Mouse (Mus musculus): ENCODE measurements at regions not wholly inside any gene's neighbourhood (a gene's known extent, or its start where the extent isn't known, plus 50 kb on each side); places are given as distances from the start of the nearest gene placed in this dataset.

DNA sequence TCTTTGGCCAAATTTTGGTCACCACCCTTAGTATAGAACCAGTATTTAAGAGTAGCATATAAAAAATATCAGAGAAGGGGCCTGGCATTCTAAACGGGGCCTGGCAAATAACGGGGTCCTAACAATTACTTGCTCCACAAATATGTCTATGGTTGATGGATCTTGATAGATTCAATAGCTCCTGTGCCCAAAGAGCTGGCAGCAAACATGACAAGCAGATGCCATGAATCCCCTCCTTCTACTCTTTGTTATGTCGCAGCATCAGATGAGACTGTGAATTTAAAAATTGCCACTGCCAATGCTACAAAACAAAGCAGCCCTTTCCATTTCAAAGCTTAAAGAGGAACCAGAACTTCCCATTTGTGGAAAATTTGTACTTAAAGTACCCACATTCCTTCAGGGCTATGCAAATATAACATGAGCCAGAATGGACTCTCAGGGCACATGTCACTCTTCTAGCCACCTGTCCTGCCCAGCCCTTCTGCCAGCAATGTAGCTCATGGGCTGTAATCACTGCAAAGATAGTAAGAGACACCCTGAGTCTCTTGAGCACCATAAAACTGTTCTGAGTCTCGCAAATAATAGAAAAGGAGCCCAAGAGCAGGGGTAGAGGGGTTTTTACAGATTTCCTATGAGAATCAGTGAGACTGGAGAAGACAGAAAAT is 342.4 kb upstream of the Kirrel3 start:
- H3K4me3 ChIP-seq (ENCODE audit: low read depth, low read length) = no peak overlapping the region
- no peak overlapping the region for H3K27ac ChIP-seq (ENCODE audit: low read length)
- no peak for ATAC-seq (ENCODE audit: insufficient number of reproducible peaks, insufficient read depth, low FRiP score, low read depth)
- H3K27me3 ChIP-seq (ENCODE audit: control insufficient read depth, insufficient read depth, low read length) = no peaks in the 10 kb centered on the region
- H3K4me1 ChIP-seq (ENCODE audit: control insufficient read depth, insufficient read depth, low read length) = no peaks in the 10 kb centered on the region
- H3K9ac ChIP-seq (replicated peaks; ENCODE audit: low read depth, low read length) = no peak overlapping the region
- H3K36me3 ChIP-seq (ENCODE audit: control insufficient read depth, insufficient read depth, low read length) = no peaks in the 10 kb centered on the region
- WGBS = 87% methylated on average over 4 of the region's 4 CpGs
- H3K9me3 ChIP-seq (ENCODE audit: control insufficient read depth, low read depth, low read length) = no peaks in the 10 kb centered on the region
- no peak overlapping the region for H3K4me2 ChIP-seq (replicated peaks; ENCODE audit: low read depth, low read length)

- Histone ChIP-seq H3K4me3 (ENCODE audit: low read depth, low read length) (no peak overlapping the region), H3K4me2 (replicated peaks; ENCODE audit: low read depth, low read length) (no peak overlapping the region), H3K27me3 (ENCODE audit: control insufficient read depth, insufficient read depth, low read length) (no peaks in the 10 kb centered on the region), H3K9me3 (ENCODE audit: control insufficient read depth, low read depth, low read length) (no peaks in the 10 kb centered on the region), H3K4me1 (ENCODE audit: control insufficient read depth, insufficient read depth, low read length) (peaks cover 11% of the 10 kb centered on the region; the same call in 1 of the 2 replicates), H3K9ac (replicated peaks; ENCODE audit: low read depth, low read length) (no peak overlapping the region), H3K36me3 (ENCODE audit: control insufficient read depth, insufficient read depth, low read length) (no peaks in the 10 kb centered on the region), H3K27ac (ENCODE audit: low read length) (no peak overlapping the region)
- 43% methylated on average over 11 of the region's 11 CpGs for WGBS
- 0 out of 2 replicates have a peak, but pooled peaks have one; percentile 37 for ATAC-seq (ENCODE audit: insufficient number of reproducible peaks, insufficient read depth, low FRiP score, low read depth)
Measured at GRCm38 (mm10) chr9:34155240-34156019, 330.3 kb upstream of the Kirrel3 start.

- no peak overlapping the region for H3K4me2 ChIP-seq (replicated peaks; ENCODE audit: low read depth, low read length)
- H3K9me3 ChIP-seq (ENCODE audit: control insufficient read depth, low read depth, low read length) = no peaks in the 10 kb centered on the region
- no peak overlapping the region; the same call in 1 of the 2 replicates for H3K27ac ChIP-seq (ENCODE audit: low read length)
- H3K27me3 ChIP-seq (ENCODE audit: control insufficient read depth, insufficient read depth, low read length) = no peaks in the 10 kb centered on the region
- ATAC-seq (ENCODE audit: insufficient number of reproducible peaks, insufficient read depth, low FRiP score, low read depth) = no peak
- H3K4me3 ChIP-seq (ENCODE audit: low read depth, low read length) = no peak overlapping the region
- H3K36me3 ChIP-seq (ENCODE audit: control insufficient read depth, insufficient read depth, low read length) = no peaks in the 10 kb centered on the region
- H3K4me1 ChIP-seq (ENCODE audit: control insufficient read depth, insufficient read depth, low read length) = peaks cover 11% of the 10 kb centered on the region; the same call in 1 of the 2 replicates
- no peak overlapping the region for H3K9ac ChIP-seq (replicated peaks; ENCODE audit: low read depth, low read length)
- 44% methylated on average over 3 of the region's 3 CpGs for WGBS
Measured at GRCm38 (mm10) chr9:34156581-34156980, 329.1 kb upstream of the Kirrel3 start.

GRCm38 (mm10) chr9:34161119-34161518 is 324.6 kb upstream of the Kirrel3 start:
- Histone ChIP-seq H3K4me3 (ENCODE audit: low read depth, low read length) (no peak overlapping the region), H3K4me1 (ENCODE audit: control insufficient read depth, insufficient read depth, low read length) (0 out of 2 replicates have a peak, but pooled peaks cover 4% of the 10 kb centered on the region), H3K9me3 (ENCODE audit: control insufficient read depth, low read depth, low read length) (no peaks in the 10 kb centered on the region), H3K4me2 (replicated peaks; ENCODE audit: low read depth, low read length) (no peak overlapping the region), H3K27me3 (ENCODE audit: control insufficient read depth, insufficient read depth, low read length) (no peaks in the 10 kb centered on the region), H3K27ac (ENCODE audit: low read length) (no peak overlapping the region), H3K36me3 (ENCODE audit: control insufficient read depth, insufficient read depth, low read length) (no peaks in the 10 kb centered on the region), H3K9ac (replicated peaks; ENCODE audit: low read depth, low read length) (no peak overlapping the region)
- no peak for ATAC-seq (ENCODE audit: insufficient number of reproducible peaks, insufficient read depth, low FRiP score, low read depth)
- WGBS = 68% methylated on average over 3 of the region's 3 CpGs

DNA sequence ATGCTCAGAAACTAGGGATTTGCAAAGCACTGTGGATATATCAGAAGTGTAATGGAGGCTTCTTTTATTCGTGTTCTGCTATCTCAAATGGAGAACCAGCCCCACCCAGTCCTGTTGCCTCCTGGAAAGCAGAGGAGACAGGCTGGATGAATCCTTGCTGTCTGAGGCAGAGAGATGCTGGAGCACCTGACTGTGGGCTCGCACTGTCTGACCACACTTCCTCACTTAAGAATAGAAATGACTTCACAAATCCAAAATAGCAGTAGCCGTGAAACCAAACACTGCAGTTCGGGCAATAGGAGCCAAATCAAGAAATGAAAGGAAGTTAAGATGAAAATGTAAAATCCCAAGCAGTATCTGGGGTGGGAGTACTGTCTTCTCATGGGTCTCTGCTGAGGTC is 299.4 kb upstream of the Kirrel3 start:
- no peak for ATAC-seq (ENCODE audit: insufficient number of reproducible peaks, insufficient read depth, low FRiP score, low read depth)
- 73% methylated on average over 4 of the region's 4 CpGs for WGBS
- no peak overlapping the region for H3K4me3 ChIP-seq (ENCODE audit: low read depth, low read length)
- no peak overlapping the region for H3K9ac ChIP-seq (replicated peaks; ENCODE audit: low read depth, low read length)
- H3K9me3 ChIP-seq (ENCODE audit: control insufficient read depth, low read depth, low read length) = no peaks in the 10 kb centered on the region
- H3K27me3 ChIP-seq (ENCODE audit: control insufficient read depth, insufficient read depth, low read length) = no peaks in the 10 kb centered on the region
- H3K4me1 ChIP-seq (ENCODE audit: control insufficient read depth, insufficient read depth, low read length) = no peaks in the 10 kb centered on the region
- no peak overlapping the region for H3K27ac ChIP-seq (ENCODE audit: low read length)
- no peak overlapping the region for H3K4me2 ChIP-seq (replicated peaks; ENCODE audit: low read depth, low read length)
- no peaks in the 10 kb centered on the region for H3K36me3 ChIP-seq (ENCODE audit: control insufficient read depth, insufficient read depth, low read length)

- no peaks in the 10 kb centered on the region for H3K27me3 ChIP-seq (ENCODE audit: control insufficient read depth, insufficient read depth, low read length)
- H3K4me3 ChIP-seq (ENCODE audit: low read depth, low read length) = no peak overlapping the region
- H3K9me3 ChIP-seq (ENCODE audit: control insufficient read depth, low read depth, low read length) = no peaks in the 10 kb centered on the region
- H3K27ac ChIP-seq (ENCODE audit: low read length) = no peak overlapping the region
- H3K4me1 ChIP-seq (ENCODE audit: control insufficient read depth, insufficient read depth, low read length) = no peaks in the 10 kb centered on the region
- no peak for ATAC-seq (ENCODE audit: insufficient number of reproducible peaks, insufficient read depth, low FRiP score, low read depth)
- H3K36me3 ChIP-seq (ENCODE audit: control insufficient read depth, insufficient read depth, low read length) = no peaks in the 10 kb centered on the region
- no peak overlapping the region for H3K4me2 ChIP-seq (replicated peaks; ENCODE audit: low read depth, low read length)
- no peak overlapping the region for H3K9ac ChIP-seq (replicated peaks; ENCODE audit: low read depth, low read length)
Measured at GRCm38 (mm10) chr9:34192542-34192941, 293.2 kb upstream of the Kirrel3 start.

DNA sequence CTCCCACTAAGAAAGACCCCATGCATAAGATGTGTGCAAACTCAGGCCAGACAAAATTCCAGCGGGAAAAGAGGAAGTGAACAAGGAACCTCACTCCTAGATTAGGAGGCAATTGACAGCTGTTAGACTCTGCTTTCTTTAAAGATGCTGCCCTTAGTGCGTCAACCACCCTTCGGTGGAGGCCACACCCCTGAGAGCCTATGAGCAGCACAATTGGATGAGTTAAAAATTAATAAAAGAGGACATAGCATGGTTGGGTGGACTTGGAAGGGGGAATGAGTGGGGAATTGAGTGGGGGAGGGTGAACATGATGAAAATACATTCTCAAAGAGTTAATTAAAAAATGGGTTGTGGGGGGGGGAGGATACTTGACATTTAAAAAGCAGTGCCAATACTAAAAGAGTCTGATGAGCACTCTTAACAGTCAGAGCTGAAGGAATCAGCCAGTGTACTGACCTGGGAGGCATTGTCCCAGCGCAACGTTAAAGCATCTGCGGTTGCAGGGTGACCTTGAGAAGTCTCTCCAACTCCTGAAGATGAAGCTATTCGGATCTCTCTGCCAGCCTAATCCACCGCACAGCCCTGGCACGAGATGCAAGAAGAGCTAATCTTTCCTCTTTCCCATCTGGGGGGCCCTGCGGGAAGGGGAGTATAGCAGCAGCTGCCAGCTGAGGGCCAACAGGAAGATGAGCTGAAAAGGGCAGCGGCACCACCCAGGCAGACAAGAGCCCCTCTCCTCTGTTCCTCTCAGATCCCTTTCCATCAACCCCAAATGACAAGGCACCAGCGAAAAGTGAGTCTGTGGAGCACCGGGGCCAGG is 283.4 kb upstream of the Kirrel3 start:
- Histone ChIP-seq H3K4me1 (ENCODE audit: control insufficient read depth, insufficient read depth, low read length) (0 out of 2 replicates have a peak, but pooled peaks cover 5% of the 10 kb centered on the region), H3K4me3 (ENCODE audit: low read depth, low read length) (no peak overlapping the region), H3K9ac (replicated peaks; ENCODE audit: low read depth, low read length) (no peak overlapping the region), H3K36me3 (ENCODE audit: control insufficient read depth, insufficient read depth, low read length) (no peaks in the 10 kb centered on the region), H3K4me2 (replicated peaks; ENCODE audit: low read depth, low read length) (no peak overlapping the region), H3K27me3 (ENCODE audit: control insufficient read depth, insufficient read depth, low read length) (no peaks in the 10 kb centered on the region), H3K27ac (ENCODE audit: low read length) (no peak overlapping the region), H3K9me3 (ENCODE audit: control insufficient read depth, low read depth, low read length) (no peaks in the 10 kb centered on the region)
- 51% methylated on average over 13 of the region's 13 CpGs for WGBS
- no peak for ATAC-seq (ENCODE audit: insufficient number of reproducible peaks, insufficient read depth, low FRiP score, low read depth)

- WGBS = 35% methylated on average over 11 of the region's 11 CpGs
- H3K9me3 ChIP-seq (ENCODE audit: control insufficient read depth, low read depth, low read length) = no peaks in the 10 kb centered on the region
- no peak overlapping the region for H3K27ac ChIP-seq (ENCODE audit: low read length)
- 0 out of 2 replicates have a peak, but pooled peaks cover 5% of the 10 kb centered on the region for H3K4me1 ChIP-seq (ENCODE audit: control insufficient read depth, insufficient read depth, low read length)
- no peak for ATAC-seq (ENCODE audit: insufficient number of reproducible peaks, insufficient read depth, low FRiP score, low read depth)
- H3K9ac ChIP-seq (replicated peaks; ENCODE audit: low read depth, low read length) = no peak overlapping the region
- H3K4me3 ChIP-seq (ENCODE audit: low read depth, low read length) = no peak overlapping the region
- no peaks in the 10 kb centered on the region for H3K27me3 ChIP-seq (ENCODE audit: control insufficient read depth, insufficient read depth, low read length)
- no peak overlapping the region for H3K4me2 ChIP-seq (replicated peaks; ENCODE audit: low read depth, low read length)
- H3K36me3 ChIP-seq (ENCODE audit: control insufficient read depth, insufficient read depth, low read length) = no peaks in the 10 kb centered on the region
Measured at GRCm38 (mm10) chr9:34202942-34203551, 282.6 kb upstream of the Kirrel3 start.

All from stomach, embryonic 14.5 days (tissue).